Mouse (Mus musculus) lung, embryonic 16.5 days (tissue): ENCODE measurements around the gene Pilrb1. TPM values are rescaled to one million over a fixed set of nuclear protein-coding genes. Genes with fewer than 3 reads are reported as not detected.

ENCODE experiments used
- ATAC-seq: fragments of 200-750 bp; cut with Nextera tagmentation; 2 replicates; pipeline ENCODE4 v1.8.0; 2017; ENCODE audit warnings: low read depth, mild to moderate bottlenecking, moderate library complexity
- H3K27ac ChIP-seq: fragments of 300-500 bp; sonication (generic); 2 replicates; pipeline ENCODE4 v1.5.1; 2014; ENCODE audit warnings: mild to moderate bottlenecking, control low read depth, low read length
- H3K27me3 ChIP-seq: fragments of 300-500 bp; sonication (generic); 2 replicates; pipeline ENCODE4 v1.6.1; 2014; ENCODE audit warnings: low read depth, low read length, mixed read lengths; ENCODE audit not compliant: control insufficient read depth, insufficient read depth
- H3K36me3 ChIP-seq: fragments of 300-500 bp; sonication (generic); 2 replicates; pipeline ENCODE4 v1.6.1; 2014; ENCODE audit warnings: low read length; ENCODE audit not compliant: control insufficient read depth, insufficient read depth
- H3K4me1 ChIP-seq: fragments of 300-500 bp; sonication (generic); replicated peaks from 2 replicates; pipeline ENCODE4 v1.6.1; 2014; ENCODE audit warnings: low read length, mixed read lengths; ENCODE audit not compliant: control insufficient read depth, insufficient read depth
- H3K4me2 ChIP-seq: fragments of 300-500 bp; sonication (generic); 2 replicates; pipeline ENCODE4 v1.6.1; 2014; ENCODE audit warnings: low read depth, low read length, control low read depth
- H3K4me3 ChIP-seq: fragments of 300-500 bp; sonication (generic); 2 replicates; pipeline ENCODE4 v1.5.1; 2014; ENCODE audit warnings: mild to moderate bottlenecking, low read length, control low read depth
- H3K9ac ChIP-seq: fragments of 300-500 bp; sonication (generic); 2 replicates; pipeline ENCODE4 v1.6.1; 2014; ENCODE audit warnings: low read length, control low read depth
- H3K9me3 ChIP-seq: fragments of 300-500 bp; sonication (generic); 2 replicates; pipeline ENCODE4 v1.6.1; 2016; ENCODE audit warnings: low read length; ENCODE audit not compliant: control insufficient read depth
- WGBS: fragments of 180-500 bp; shearing (Covaris S2); extraction: QIAGEN DNeasy Blood & Tissue Kit; methylation state at CpG from one replicate; pipeline ENCODE4 v1.1.7; 2014; 5-methylcytosine and 5-hydroxymethylcytosine counted together
- polyA plus RNA-seq: library from polyadenylated mRNA; unstranded; fragments of >200 nt; fragmentation: Nextera tagmentation; extraction: Ambion mirVana; gene quantifications from 2 replicates; pipeline ENCODE4 v1.2.1, GENCODE M21; 2015

The Pilrb1 gene
- polyA plus RNA-seq, 1 experiment from 2014 or later: 1.1 TPM

DNA sequence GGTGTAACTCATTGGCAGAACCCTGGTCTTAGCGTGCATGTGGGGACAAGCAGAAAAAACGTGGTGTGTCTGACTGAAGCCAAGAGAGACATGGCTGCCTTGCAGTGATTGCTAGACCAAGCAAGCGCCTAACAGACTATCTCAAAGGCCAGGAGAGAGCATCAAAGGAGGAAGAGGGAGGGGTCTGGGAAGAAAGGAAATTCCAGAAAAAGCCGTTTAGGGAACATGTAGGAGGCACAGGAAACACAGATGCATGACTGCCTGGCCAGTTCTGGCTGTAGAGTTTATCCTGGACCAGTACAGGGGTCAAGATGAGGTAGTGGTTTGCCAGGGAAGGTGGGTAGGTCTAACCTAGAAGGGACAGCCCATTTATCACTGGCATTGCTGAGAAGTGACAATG lies 24.4 kb downstream of the Pilrb1 start:
- ATAC-seq: peak; percentile 57

GRCm38 (mm10) chr5:137831506-137831905 lies 26.4 kb downstream of the Pilrb1 start:
- no peak overlapping the region for H3K9ac ChIP-seq
- no peaks in the 10 kb centered on the region for H3K9me3 ChIP-seq
- H3K4me1 ChIP-seq: no peaks in the 10 kb centered on the region; the same call in 1 of the 2 replicates
- H3K36me3 ChIP-seq: no peaks in the 10 kb centered on the region
- no peak overlapping the region for H3K4me2 ChIP-seq
- no peaks in the 10 kb centered on the region for H3K27me3 ChIP-seq
- ATAC-seq: no peak
- H3K27ac ChIP-seq: no peak overlapping the region
- no peak overlapping the region for H3K4me3 ChIP-seq
- WGBS: 61% methylated on average over 6 of the region's 6 CpGs

More for the DNA sequence above, 24.4 kb downstream of the Pilrb1 start:
- Histone ChIP-seq H3K36me3 (no peaks in the 10 kb centered on the region), H3K9ac (no peak overlapping the region), H3K4me2 (no peak overlapping the region), H3K9me3 (no peaks in the 10 kb centered on the region), H3K27me3 (no peaks in the 10 kb centered on the region), H3K27ac (no peak overlapping the region; the same call in 1 of the 2 replicates), H3K4me1 (no peaks in the 10 kb centered on the region; the same call in 1 of the 2 replicates), H3K4me3 (no peak overlapping the region)
- WGBS: 50% methylated on average over 4 of the region's 4 CpGs

- Histone ChIP-seq H3K27ac (no peak overlapping the region), H3K36me3 (no peaks in the 10 kb centered on the region), H3K9ac (no peak overlapping the region), H3K27me3 (no peaks in the 10 kb centered on the region), H3K9me3 (no peaks in the 10 kb centered on the region), H3K4me3 (no peak overlapping the region), H3K4me2 (no peak overlapping the region), H3K4me1 (no peaks in the 10 kb centered on the region; the same call in 1 of the 2 replicates)
- WGBS: 74% methylated on average over 4 of the region's 4 CpGs
- ATAC-seq: no peak
Measured at GRCm38 (mm10) chr5:137831106-137831505, 26.8 kb downstream of the Pilrb1 start.

GRCm38 (mm10) chr5:137830238-137830637 lies 27.7 kb downstream of the Pilrb1 start:
- no peak for ATAC-seq
- 60% methylated on average over 7 of the region's 7 CpGs for WGBS
- no peaks in the 10 kb centered on the region for H3K9me3 ChIP-seq
- H3K27me3 ChIP-seq: no peaks in the 10 kb centered on the region
- no peaks in the 10 kb centered on the region for H3K36me3 ChIP-seq
- H3K4me3 ChIP-seq: no peak overlapping the region
- peak overlapping the region; percentile 25; the same call in 1 of the 2 replicates for H3K27ac ChIP-seq
- H3K4me2 ChIP-seq: no peak overlapping the region
- H3K9ac ChIP-seq: no peak overlapping the region
- no peaks in the 10 kb centered on the region; the same call in 1 of the 2 replicates for H3K4me1 ChIP-seq

GRCm38 (mm10) chr5:137828694-137829093 lies 29.2 kb downstream of the Pilrb1 start:
- Histone ChIP-seq H3K36me3 (no peaks in the 10 kb centered on the region), H3K9ac (no peak overlapping the region), H3K4me1 (no peaks in the 10 kb centered on the region; the same call in 1 of the 2 replicates), H3K4me3 (no peak overlapping the region), H3K27me3 (no peaks in the 10 kb centered on the region), H3K4me2 (no peak overlapping the region), H3K27ac (no peak overlapping the region), H3K9me3 (no peaks in the 10 kb centered on the region)
- no peak for ATAC-seq
- 79% methylated on average over 6 of the region's 6 CpGs for WGBS

- no peak overlapping the region for H3K9ac ChIP-seq
- WGBS: 33% methylated on average over 7 of the region's 7 CpGs
- H3K27ac ChIP-seq: no peak overlapping the region
- H3K27me3 ChIP-seq: no peaks in the 10 kb centered on the region
- ATAC-seq: no peak
- H3K4me1 ChIP-seq: no peaks in the 10 kb centered on the region; the same call in 1 of the 2 replicates
- H3K4me3 ChIP-seq: no peak overlapping the region
- no peaks in the 10 kb centered on the region for H3K36me3 ChIP-seq
- no peaks in the 10 kb centered on the region for H3K9me3 ChIP-seq
- H3K4me2 ChIP-seq: no peak overlapping the region
Measured at GRCm38 (mm10) chr5:137826421-137826820, 31.5 kb downstream of the Pilrb1 start.

GRCm38 (mm10) chr5:137825971-137826370 lies 31.9 kb downstream of the Pilrb1 start:
- WGBS: 71% methylated on average over 2 of the region's 2 CpGs
- Histone ChIP-seq H3K36me3 (no peaks in the 10 kb centered on the region), H3K27me3 (no peaks in the 10 kb centered on the region), H3K9me3 (no peaks in the 10 kb centered on the region), H3K4me2 (no peak overlapping the region), H3K4me3 (no peak overlapping the region), H3K27ac (no peak overlapping the region), H3K4me1 (no peaks in the 10 kb centered on the region; the same call in 1 of the 2 replicates), H3K9ac (no peak overlapping the region)
- ATAC-seq: no peak

DNA sequence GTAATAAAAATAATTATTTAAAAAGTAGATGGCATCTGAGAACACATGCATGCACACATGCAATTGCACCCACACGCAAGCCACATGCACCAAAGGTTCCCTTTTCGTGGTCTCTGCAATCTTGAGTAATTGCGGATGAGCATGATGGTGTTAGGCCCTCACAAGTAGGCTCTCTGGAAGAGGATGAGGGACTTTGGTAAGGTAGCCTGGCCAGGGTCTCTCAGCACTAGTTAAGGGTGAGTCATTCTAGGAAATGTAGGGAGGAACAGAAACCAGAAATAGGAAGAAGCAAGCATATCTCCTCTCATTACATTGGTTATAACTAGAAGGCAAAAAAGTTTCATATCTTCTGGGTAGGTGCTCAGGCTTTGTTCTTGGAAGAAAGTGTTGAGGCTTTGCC lies 32.9 kb downstream of the Pilrb1 start:
- H3K4me2 ChIP-seq: no peak overlapping the region
- H3K9me3 ChIP-seq: no peaks in the 10 kb centered on the region
- ATAC-seq: no peak
- no peaks in the 10 kb centered on the region for H3K27me3 ChIP-seq
- H3K4me3 ChIP-seq: no peak overlapping the region
- H3K4me1 ChIP-seq: no peaks in the 10 kb centered on the region; the same call in 1 of the 2 replicates
- no peak overlapping the region for H3K27ac ChIP-seq
- WGBS: 86% methylated on average over 3 of the region's 3 CpGs
- H3K9ac ChIP-seq: no peak overlapping the region
- H3K36me3 ChIP-seq: no peaks in the 10 kb centered on the region

DNA sequence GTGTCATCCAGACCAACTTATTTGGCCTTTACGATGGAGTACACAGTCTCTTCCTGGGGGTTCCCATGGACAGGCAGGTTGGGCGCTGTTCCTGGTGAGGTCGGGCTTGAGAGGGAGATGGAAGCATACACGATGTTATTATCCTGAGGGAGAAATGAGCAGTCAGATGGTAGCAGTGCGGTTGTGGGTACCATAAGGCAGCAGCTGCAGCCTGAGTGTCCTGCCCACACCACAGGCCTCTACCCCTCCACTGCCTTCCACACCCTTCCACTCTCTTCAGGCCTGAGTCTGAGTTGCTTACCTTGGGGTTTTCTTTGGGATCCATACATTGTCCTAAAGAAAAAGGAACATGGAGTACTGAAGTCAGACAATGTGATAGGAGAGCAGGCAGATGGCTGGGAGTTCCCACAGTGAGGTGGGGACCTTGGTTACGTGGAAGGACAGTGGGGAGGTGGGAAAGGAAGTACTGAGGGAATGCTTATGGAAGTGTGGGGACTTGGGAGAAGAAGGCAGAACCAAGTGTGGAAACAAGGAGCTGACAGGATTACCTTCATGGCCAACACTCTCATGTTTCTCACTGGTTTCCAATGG lies 34.4 kb downstream of the Pilrb1 start:
- H3K9ac ChIP-seq: no peak overlapping the region
- no peaks in the 10 kb centered on the region for H3K27me3 ChIP-seq
- H3K4me2 ChIP-seq: no peak overlapping the region
- H3K27ac ChIP-seq: no peak overlapping the region
- no peaks in the 10 kb centered on the region for H3K9me3 ChIP-seq
- no peak overlapping the region for H3K4me3 ChIP-seq
- 79% methylated on average over 6 of the region's 6 CpGs for WGBS
- no peaks in the 10 kb centered on the region for H3K4me1 ChIP-seq
- ATAC-seq: no peak
- H3K36me3 ChIP-seq: no peaks in the 10 kb centered on the region
